Mouse (Mus musculus): Measurements from ENCODE around the gene Usp46.

The Usp46 gene

DNA sequence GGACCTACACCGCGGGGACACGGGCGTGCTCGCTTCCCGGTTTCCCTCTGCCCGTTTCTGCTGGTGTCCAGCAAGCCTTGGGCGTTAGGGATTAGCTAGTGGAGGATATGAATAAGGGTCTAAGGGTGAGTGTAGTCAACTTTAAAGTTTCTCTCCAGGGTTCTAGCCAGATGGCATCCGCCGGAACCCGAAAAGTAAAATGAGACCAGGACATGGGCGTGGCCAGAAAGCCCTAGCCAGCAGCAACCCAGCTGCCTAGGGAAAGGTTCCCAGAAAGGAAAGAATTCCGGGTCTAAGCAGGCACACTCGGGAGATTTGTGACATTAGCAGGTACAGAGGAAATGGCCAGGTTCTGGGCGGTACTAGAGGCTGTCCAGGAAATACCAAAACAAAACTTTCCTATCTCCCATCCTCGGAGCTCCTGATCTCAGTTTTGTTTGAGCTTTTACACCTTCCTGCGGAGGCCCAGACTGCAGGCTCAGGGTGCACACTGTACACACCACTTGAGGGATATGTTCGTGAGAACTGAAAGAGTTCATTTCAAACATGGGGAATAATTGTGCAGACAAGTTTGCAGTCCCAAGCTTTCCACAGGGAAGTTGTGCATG is 587 bp upstream of the Usp46 start:
- peak; percentile 71 for DNase-seq (ENCODE audit: extremely low read depth, low read depth)

GRCm38 (mm10) chr5:74067346-74067745 is 885 bp downstream of the Usp46 start:
- DNase-seq (ENCODE audit: extremely low read depth, low read depth), result peak; percentile 24

DNA sequence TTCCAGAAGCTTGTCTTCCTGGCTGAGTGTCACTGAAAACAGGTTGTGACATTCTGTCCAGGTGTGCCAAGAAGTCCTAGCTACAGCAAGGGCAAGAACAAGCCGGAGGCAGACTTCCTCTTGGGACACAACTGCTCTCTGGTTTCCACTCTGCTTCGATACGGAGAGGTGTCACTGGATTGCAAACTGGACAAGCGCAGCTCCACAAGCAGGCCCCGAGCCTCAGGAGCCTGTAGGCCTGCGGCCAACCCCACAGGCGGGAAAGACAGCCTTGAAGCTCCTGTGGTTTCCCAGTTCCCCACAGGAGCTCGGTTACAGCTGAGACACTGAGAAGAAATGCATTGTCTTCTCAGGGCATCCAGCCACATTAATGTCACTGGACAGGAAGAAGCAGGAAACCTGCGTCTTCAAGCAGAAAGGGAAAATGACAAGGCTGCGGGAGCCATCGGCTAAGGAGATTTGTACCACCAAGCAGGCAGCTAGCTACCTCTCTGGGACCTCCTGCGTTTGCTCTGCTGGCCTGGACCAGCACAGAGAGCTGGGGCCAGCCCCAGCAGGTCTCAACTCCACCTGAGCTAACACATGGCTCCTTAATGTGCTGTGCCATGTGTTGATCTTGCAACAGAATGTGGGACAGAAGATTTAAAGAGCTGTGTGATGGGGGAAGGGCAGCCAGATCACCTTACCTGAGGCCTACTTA is 1.7 kb downstream of the Usp46 start:
- peak; percentile 21 for DNase-seq (ENCODE audit: extremely low read depth, low read depth)

- peak; percentile 80 for DNase-seq (ENCODE audit: extremely low read depth, low read depth)
These were observed 2.5 kb downstream of the Usp46 start for GRCm38 (mm10) chr5:74065565-74066275.

DNA sequence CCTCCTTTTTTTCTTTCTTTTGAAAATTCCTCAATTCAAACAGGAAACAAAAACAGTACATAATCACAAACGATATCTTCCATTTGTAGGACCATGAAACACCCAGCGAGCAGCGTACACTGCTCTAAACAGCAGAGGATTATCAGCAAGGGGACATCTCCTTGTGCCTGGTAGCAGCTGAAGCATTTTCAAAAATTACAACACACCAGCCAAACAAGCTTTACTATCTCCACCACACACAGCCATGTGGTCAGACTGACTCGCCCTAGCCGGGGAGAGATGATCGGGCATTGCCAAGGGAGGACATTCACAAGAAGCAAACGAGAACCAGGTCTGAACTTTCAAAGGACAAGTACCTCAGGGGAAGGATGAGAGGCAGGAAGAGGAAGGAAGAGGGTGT is 3.4 kb downstream of the Usp46 start:
- peak; percentile 88 for DNase-seq (ENCODE audit: extremely low read depth, low read depth)

GRCm38 (mm10) chr5:74063226-74063747 is 4.9 kb downstream of the Usp46 start:
- peak; percentile 25 for DNase-seq (ENCODE audit: extremely low read depth, low read depth)

GRCm38 (mm10) chr5:74062266-74062665 is 6.0 kb downstream of the Usp46 start:
- DNase-seq (ENCODE audit: extremely low read depth, low read depth), result no peak

DNA sequence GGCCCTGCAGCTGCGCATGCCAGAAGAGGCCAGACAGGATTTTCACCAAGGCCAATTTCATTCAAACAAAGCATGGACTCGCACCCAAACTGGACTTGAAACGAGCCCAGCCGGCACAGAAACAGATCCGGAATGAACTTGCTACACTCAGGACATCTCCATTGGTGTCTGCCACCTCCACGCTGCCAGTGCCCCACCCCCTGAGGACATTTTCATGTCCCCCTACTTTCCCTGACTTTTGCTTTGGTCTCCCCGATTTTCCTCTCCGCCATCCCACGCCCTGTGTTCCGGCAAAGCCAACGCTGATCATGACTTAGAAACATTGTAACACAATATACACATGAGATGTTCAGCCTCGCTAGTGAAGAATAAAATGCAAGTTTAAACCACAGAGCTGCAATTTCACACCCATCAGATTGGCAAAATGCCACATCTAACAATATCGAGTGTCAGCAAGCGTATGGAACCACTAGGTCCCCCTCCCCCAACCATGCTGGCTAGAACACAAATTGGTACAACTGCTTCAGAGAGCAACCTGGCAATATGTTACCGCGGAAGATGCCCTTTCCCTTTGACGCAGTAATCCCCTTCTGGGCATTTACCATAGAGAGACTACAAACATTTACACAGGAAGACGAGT is 6.7 kb downstream of the Usp46 start:
- peak; percentile 45 for DNase-seq (ENCODE audit: extremely low read depth, low read depth)

DNA sequence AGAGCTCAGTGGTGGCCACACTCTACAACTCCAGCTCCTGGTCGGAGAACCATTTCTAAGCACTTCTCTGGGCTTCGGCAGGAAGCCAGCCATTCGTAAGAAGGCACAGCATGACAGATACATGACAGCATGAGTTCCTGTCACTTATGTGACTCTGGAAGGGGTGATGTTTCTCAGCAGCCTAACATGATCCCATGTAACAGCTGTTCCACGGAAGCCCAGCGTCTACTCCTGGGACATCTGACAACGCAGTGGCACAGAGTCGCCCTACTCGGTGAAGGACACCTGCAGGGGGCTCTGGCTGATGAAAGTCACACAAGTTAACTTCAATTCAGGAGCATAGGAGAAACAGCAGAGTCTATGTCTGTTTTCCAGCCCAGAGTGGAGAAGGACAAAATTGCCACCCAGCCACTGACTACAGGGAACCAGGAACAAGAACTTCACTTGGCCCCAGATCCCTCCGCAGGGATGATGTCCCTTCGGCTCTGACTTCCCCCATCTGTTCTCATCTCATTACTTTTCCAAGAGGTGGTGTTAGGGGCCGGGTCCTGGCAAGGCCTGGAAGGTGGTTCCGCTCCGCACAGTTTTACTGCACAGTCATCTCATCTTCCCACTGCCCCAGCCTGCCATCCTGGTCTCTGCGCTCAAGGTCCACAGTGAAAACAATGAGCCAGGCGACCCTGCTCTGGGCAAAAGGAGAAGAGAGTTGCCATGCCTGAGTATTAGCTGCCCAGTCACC is 15.9 kb downstream of the Usp46 start:
- DNase-seq (ENCODE audit: extremely low read depth, low read depth), result no peak

GRCm38 (mm10) chr5:74051394-74052170 is 16.6 kb downstream of the Usp46 start:
- DNase-seq (ENCODE audit: extremely low read depth, low read depth), result no peak

DNA sequence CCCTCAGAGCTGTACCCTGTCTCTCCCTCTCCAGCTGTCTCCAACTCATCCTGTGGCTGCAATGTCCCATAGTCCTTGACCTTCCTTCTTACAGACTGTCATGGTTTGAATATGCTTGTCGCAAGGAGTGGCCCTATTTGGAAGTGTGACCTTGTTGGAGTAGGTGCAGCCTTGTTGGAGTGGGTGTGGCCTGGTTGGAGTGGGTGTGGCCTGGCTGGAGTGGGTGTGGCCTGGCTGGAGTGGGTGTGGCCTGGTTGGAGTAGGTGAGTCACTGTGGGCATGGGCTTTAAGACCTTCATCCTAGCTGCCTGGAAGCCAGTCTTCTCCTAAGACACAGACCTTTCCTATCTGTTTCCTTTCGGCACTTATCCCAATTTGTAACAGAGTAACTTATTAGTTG is 17.3 kb downstream of the Usp46 start:
- no peak for DNase-seq (ENCODE audit: extremely low read depth, low read depth)

DNA sequence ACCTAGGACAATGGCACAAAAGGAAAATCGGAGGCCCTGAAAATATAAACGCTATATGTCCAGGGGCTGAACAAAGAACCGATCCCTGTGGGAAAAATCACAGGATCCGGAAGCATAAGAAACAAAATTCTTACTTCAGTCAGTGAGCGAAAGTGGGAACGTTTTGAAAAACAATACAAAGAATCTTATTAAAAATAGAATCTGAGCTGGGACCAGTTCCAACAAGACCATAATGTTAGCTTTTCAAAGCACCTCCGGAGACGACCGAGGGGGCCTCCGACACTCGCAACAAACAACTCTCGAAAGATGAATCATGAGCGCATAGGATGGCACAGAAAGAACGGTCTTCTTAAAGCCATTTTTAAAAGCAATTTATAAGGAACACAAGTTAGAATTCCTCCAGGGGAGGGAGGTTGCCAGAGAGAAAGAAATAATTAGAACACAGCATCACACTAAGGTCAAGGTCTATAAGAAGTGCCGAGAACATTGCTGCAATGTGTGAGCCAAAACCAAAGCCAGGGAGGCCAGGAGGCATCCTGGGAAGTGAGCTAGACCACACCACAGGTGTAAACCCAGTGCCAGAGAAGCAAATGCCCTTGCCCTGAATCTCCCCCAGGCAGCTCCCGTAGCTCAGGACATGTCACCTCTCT is 19.3 kb downstream of the Usp46 start:
- no peak for DNase-seq (ENCODE audit: extremely low read depth, low read depth)

DNA sequence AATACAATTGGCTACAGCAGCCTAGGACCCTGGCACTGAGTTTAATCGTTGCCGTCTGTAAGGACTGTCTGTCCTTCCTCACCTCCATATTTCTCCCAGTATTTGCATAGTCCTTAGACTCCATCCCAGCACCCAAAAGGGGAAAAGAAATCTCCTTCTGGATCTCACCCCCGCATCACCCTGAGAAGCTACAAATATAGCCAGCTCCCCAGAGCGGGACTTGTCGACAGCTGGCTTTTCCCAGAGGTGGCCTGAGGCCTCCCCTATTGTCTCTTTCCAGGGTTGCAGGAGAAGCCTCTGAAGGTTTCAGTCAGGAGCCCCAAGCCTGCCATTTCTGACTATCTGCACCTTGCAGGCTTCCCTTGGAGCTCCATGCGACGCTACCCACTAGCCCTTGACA is 23.6 kb downstream of the Usp46 start:
- DNase-seq (ENCODE audit: extremely low read depth, low read depth), result no peak

DNA sequence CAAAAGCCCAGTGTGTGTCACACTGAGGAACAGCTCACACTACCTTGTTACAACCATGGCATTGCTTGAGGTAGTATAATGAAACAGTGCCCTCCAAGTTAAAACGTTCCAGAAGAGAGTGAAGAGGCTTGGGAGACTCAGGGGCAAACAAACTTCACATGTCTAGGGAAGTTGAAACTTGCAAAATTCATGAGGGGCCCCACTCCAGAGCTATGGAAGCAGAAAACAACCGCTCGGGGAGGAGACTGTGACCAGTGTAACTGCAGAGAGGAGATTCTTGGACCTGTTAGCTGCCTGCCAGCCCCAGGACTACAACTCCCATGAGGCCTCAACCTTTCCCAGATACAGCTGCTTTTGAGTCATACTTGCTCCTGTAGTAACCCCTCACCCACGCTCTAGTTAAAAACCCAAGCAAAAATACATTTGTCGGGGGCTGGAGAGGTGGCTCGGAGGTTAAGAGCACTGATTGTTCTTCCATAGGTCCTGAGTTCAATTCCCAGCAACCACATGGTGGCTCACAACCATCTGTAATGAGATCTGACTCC is 25.4 kb downstream of the Usp46 start:
- DNase-seq (ENCODE audit: extremely low read depth, low read depth), result no peak

DNA sequence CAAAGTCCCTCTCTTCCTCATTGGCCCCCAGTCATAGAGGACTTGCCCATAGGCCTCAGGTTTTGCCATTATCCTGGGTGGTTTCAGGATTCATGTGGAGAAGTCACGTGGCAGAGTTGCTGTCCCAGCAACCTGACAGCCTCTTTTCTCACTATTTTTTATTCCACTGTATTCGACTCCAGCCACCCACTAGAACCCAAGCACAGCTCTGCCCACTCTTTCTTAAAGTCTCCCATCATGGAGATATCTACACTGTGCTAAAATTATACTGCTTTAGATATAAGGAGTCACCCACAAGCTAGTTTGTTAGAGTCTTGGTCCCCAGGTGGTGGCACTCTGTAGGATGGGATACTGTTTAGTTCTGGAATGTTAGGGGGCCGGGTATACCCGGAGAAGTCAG is 27.7 kb downstream of the Usp46 start:
- DNase-seq (ENCODE audit: extremely low read depth, low read depth), result no peak

DNA sequence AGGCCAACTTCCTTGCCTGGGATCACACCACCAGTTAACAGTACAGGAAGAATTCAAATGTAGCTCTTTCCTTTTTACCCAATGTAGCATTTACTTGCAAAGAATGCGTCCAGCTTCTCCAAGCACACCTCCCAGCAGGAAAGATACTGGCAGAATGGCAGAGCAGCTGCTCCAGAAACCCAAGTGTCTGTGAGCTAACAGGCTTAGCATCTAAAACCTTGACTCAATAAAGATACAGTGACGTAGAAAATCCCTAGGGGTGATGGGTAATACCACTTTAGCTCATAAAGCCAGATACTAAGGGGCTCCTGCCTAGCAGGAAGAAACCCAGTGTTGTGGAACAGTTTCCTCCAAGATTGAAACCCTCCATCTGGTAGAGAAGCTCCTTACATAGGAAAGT is 32.8 kb downstream of the Usp46 start:
- DNase-seq (ENCODE audit: extremely low read depth, low read depth), result no peak

GRCm38 (mm10) chr5:74034177-74034576 is 34.1 kb downstream of the Usp46 start:
- no peak for DNase-seq (ENCODE audit: extremely low read depth, low read depth)

DNA sequence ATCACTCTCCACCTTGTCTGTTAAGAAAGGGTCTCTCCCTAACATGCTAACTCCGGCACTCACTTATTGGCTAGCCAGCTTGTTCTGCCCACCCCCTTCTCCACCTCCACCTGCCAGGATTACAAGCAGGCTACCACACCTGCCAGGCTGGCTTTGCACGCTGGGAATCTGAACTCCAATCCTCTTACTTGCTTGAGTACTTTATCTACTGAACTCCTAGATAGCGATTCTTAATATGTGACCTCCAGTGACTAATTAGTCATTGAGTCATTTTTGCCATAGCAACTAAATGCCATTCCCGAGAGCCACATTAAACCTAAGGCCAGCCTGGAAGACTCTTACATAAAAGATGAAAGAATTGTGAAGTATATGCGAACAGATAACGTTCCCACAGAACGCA is 38.4 kb downstream of the Usp46 start:
- no peak for DNase-seq (ENCODE audit: extremely low read depth, low read depth)

GRCm38 (mm10) chr5:74028691-74029479 is 39.3 kb downstream of the Usp46 start:
- DNase-seq (ENCODE audit: extremely low read depth, low read depth), result no peak

All from MEL-GATA-1-ER (cell line).